In the genomic region with DNA sequence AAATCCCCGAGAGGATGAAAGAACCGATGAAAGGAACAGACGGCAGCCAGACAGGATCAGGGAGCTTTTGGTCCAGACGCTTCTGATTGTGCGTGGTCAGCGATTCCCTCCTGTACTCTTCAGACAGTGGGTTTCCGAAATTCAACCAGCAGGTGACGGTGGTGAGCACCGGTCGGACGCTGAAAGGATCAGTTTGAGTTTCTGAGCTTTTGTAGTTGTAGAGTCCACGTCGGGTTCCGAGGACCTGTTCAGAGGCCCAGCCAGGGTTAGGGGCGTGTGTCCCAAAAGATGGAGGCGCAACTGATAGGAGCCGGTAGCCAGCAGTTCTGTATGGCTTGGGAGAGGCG, we compare ENCODE assay signal across 8 mouse cellular contexts. TPM values are rescaled to one million over a fixed set of nuclear protein-coding genes. Genes with fewer than 3 reads are reported as not detected.
DNase-seq lines count a peak whose midpoint lies in the region; ATAC-seq lines count a peak whose summit lies in the region.

No protein-coding gene starts in this region.

- no peaks in the 10 kb centered on the region for H3K9me3 ChIP-seq in heart, embryonic 14.5 days (ENCODE audit: control insufficient read depth, low read length)
- no peaks in the 10 kb centered on the region for H3K9me3 ChIP-seq in embryonic facial prominence, embryonic 11.5 days (replicated peaks; ENCODE audit: control insufficient read depth, low read length)
- H3K9me3 ChIP-seq in hindbrain, embryonic 12.5 days (replicated peaks): no peaks in the 10 kb centered on the region
- H3K9me3 ChIP-seq in limb, embryonic 12.5 days: no peaks in the 10 kb centered on the region
- no peaks in the 10 kb centered on the region for H3K9me3 ChIP-seq in midbrain, embryonic 12.5 days
- no peaks in the 10 kb centered on the region for H3K9me3 ChIP-seq in stomach, embryonic 14.5 days (ENCODE audit: control insufficient read depth, low read depth, low read length)

- no peaks in the 10 kb centered on the region for H3K27me3 ChIP-seq in heart, embryonic 14.5 days (ENCODE audit: control insufficient read depth, insufficient read depth, low read length)
- no peaks in the 10 kb centered on the region for H3K27me3 ChIP-seq in embryonic facial prominence, embryonic 11.5 days (ENCODE audit: control insufficient read depth, insufficient read depth, low read length)
- H3K27me3 ChIP-seq in hindbrain, embryonic 12.5 days: peaks cover 24% of the 10 kb centered on the region
- H3K27me3 ChIP-seq in limb, embryonic 12.5 days: no peaks in the 10 kb centered on the region
- H3K27me3 ChIP-seq in midbrain, embryonic 12.5 days: peaks cover 38% of the 10 kb centered on the region
- no peaks in the 10 kb centered on the region for H3K27me3 ChIP-seq in stomach, embryonic 14.5 days (ENCODE audit: control insufficient read depth, insufficient read depth, low read length)

- H3K4me1 ChIP-seq in heart, embryonic 14.5 days (ENCODE audit: control insufficient read depth in 2 of 2, insufficient read depth in 2 of 2, low read length in 2 of 2): peaks cover 25 to 36% of the 10 kb centered on the region in 2 experiments
- peaks cover 5% of the 10 kb centered on the region; the same call in 1 of the 2 replicates for H3K4me1 ChIP-seq in embryonic facial prominence, embryonic 11.5 days (ENCODE audit: control insufficient read depth, insufficient read depth, low read length)
- peaks cover 27% of the 10 kb centered on the region for H3K4me1 ChIP-seq in hindbrain, embryonic 12.5 days
- peaks cover 43% of the 10 kb centered on the region for H3K4me1 ChIP-seq in limb, embryonic 12.5 days (replicated peaks)
- peaks cover 29% of the 10 kb centered on the region for H3K4me1 ChIP-seq in midbrain, embryonic 12.5 days
- H3K4me1 ChIP-seq in stomach, embryonic 14.5 days (ENCODE audit: control insufficient read depth, insufficient read depth, low read length): peaks cover 22% of the 10 kb centered on the region

- under 1% methylated on average over 18 of the region's 18 CpGs for WGBS in heart, embryonic 14.5 days
- under 1% methylated on average over 18 of the region's 18 CpGs for WGBS in embryonic facial prominence, embryonic 11.5 days
- under 1% methylated on average over 18 of the region's 18 CpGs for WGBS in hindbrain, embryonic 12.5 days
- under 1% methylated on average over 18 of the region's 18 CpGs for WGBS in limb, embryonic 12.5 days
- WGBS in midbrain, embryonic 12.5 days: under 1% methylated on average over 18 of the region's 18 CpGs
- under 1% methylated on average over 18 of the region's 18 CpGs for WGBS in stomach, embryonic 14.5 days

- H3K4me2 ChIP-seq in heart, embryonic 14.5 days (ENCODE audit: low read length): peak overlapping the region; percentile 86
- peak overlapping the region; percentile 69 for H3K4me2 ChIP-seq in embryonic facial prominence, embryonic 11.5 days (ENCODE audit: low read depth, low read length)
- peak overlapping the region; percentile 83 for H3K4me2 ChIP-seq in hindbrain, embryonic 12.5 days (replicated peaks)
- H3K4me2 ChIP-seq in limb, embryonic 12.5 days: peak overlapping the region; percentile 82
- H3K4me2 ChIP-seq in midbrain, embryonic 12.5 days (replicated peaks): peak overlapping the region; percentile 71
- H3K4me2 ChIP-seq in stomach, embryonic 14.5 days (replicated peaks; ENCODE audit: low read depth, low read length): peak overlapping the region; percentile 71

- H3K36me3 ChIP-seq in heart, embryonic 14.5 days (ENCODE audit: control insufficient read depth, insufficient read depth, low read length): no peaks in the 10 kb centered on the region
- H3K36me3 ChIP-seq in embryonic facial prominence, embryonic 11.5 days (replicated peaks; ENCODE audit: control insufficient read depth, insufficient read depth, low read depth, low read length): no peaks in the 10 kb centered on the region
- H3K36me3 ChIP-seq in hindbrain, embryonic 12.5 days: no peaks in the 10 kb centered on the region
- no peaks in the 10 kb centered on the region for H3K36me3 ChIP-seq in limb, embryonic 12.5 days
- no peaks in the 10 kb centered on the region for H3K36me3 ChIP-seq in midbrain, embryonic 12.5 days
- H3K36me3 ChIP-seq in stomach, embryonic 14.5 days (ENCODE audit: control insufficient read depth, insufficient read depth, low read length): no peaks in the 10 kb centered on the region

- peak; percentile 54 for ATAC-seq in heart, embryonic 14.5 days (ENCODE audit: insufficient number of reproducible peaks, insufficient read depth, low FRiP score, low read depth)
- ATAC-seq in embryonic facial prominence, embryonic 11.5 days (replicated peaks; ENCODE audit: insufficient number of reproducible peaks, low FRiP score, low TSS enrichment, low read depth): no peak; the same call in 1 of the 2 replicates
- ATAC-seq in hindbrain, embryonic 12.5 days (ENCODE audit: low FRiP score): peak; percentile 18
- peak; percentile 40 for ATAC-seq in limb, embryonic 12.5 days (ENCODE audit: insufficient number of reproducible peaks, insufficient read depth, low FRiP score, low TSS enrichment, low read depth)
- ATAC-seq in midbrain, embryonic 12.5 days (ENCODE audit: low FRiP score, low read depth): peak; percentile 55
- peak; percentile 43; the same call in 1 of the 2 replicates for ATAC-seq in stomach, embryonic 14.5 days (ENCODE audit: insufficient number of reproducible peaks, insufficient read depth, low FRiP score, low read depth)

- peak overlapping the region; percentile 79 for H3K9ac ChIP-seq in heart, embryonic 14.5 days (ENCODE audit: low read length)
- peak overlapping the region; percentile 64 for H3K9ac ChIP-seq in embryonic facial prominence, embryonic 11.5 days (replicated peaks; ENCODE audit: low read length)
- H3K9ac ChIP-seq in hindbrain, embryonic 12.5 days: peak overlapping the region; percentile 52
- peak overlapping the region; percentile 67 for H3K9ac ChIP-seq in limb, embryonic 12.5 days (replicated peaks)
- peak overlapping the region; percentile 37; the same call in 1 of the 2 replicates for H3K9ac ChIP-seq in midbrain, embryonic 12.5 days (replicated peaks)
- peak overlapping the region; percentile 25; the same call in 1 of the 2 replicates for H3K9ac ChIP-seq in stomach, embryonic 14.5 days (replicated peaks; ENCODE audit: low read depth, low read length)

- H3K27ac ChIP-seq in heart, embryonic 14.5 days (replicated peaks in 1 of 2; ENCODE audit: control insufficient read depth in 1 of 2, insufficient read depth in 1 of 2, low read depth in 2 of 2, low read length in 2 of 2): peak overlapping the region; percentile 91
- H3K27ac ChIP-seq in embryonic facial prominence, embryonic 11.5 days (replicated peaks; ENCODE audit: low read depth, low read length): peak overlapping the region; percentile 69
- H3K27ac ChIP-seq in hindbrain, embryonic 12.5 days: peak overlapping the region; percentile 42
- H3K27ac ChIP-seq in limb, embryonic 12.5 days: peak overlapping the region; percentile 90
- H3K27ac ChIP-seq in midbrain, embryonic 12.5 days (replicated peaks): 0 out of 2 replicates have a peak overlapping the region, but pooled peaks have one; percentile 10
- H3K27ac ChIP-seq in stomach, embryonic 14.5 days (ENCODE audit: low read length): peak overlapping the region; percentile 89

- peak overlapping the region; percentile 59 to 69 for H3K4me3 ChIP-seq in heart, embryonic 14.5 days (ENCODE audit: control insufficient read depth in 1 of 2, insufficient read depth in 1 of 2, low read depth in 1 of 2, low read length in 2 of 2)
- H3K4me3 ChIP-seq in embryonic facial prominence, embryonic 11.5 days (ENCODE audit: low read depth, low read length): peak overlapping the region; percentile 45
- H3K4me3 ChIP-seq in hindbrain, embryonic 12.5 days: peak overlapping the region; percentile 44
- peak overlapping the region; percentile 55 for H3K4me3 ChIP-seq in limb, embryonic 12.5 days (replicated peaks)
- peak overlapping the region; percentile 48 for H3K4me3 ChIP-seq in midbrain, embryonic 12.5 days
- peak overlapping the region; percentile 37 for H3K4me3 ChIP-seq in stomach, embryonic 14.5 days (ENCODE audit: low read depth, low read length)

- no peak for DNase-seq in heart, adult 9 months (ENCODE audit: low spot score in 2 of 2)
- DNase-seq in T-cell, adult 2 months (ENCODE audit: low spot score): peak; percentile 54
- DNase-seq in embryonic facial prominence, embryonic 11.5 days (ENCODE audit: low spot score): peak; percentile 87

RNA-seq across cellular contexts. Expression of a gene that starts 0.7 kb away (rescaled TPM):
- 2.6 and 2.8 TPM in 2 replicates for polyA plus RNA-seq in heart, embryonic 14.5 days (2014; fragmentation: Nextera tagmentation; extraction: Ambion mirVana)
- 3.2 and 3.5 TPM in 2 replicates for polyA plus RNA-seq in embryonic facial prominence, embryonic 11.5 days (2014; fragmentation: Nextera tagmentation; extraction: Ambion mirVana)
- polyA plus RNA-seq in hindbrain, embryonic 12.5 days (2016; fragmentation: Nextera tagmentation; extraction: Ambion mirVana): 2.9 and 3.2 TPM in 2 replicates
- polyA plus RNA-seq in limb, embryonic 12.5 days (2016; fragmentation: Nextera tagmentation; extraction: Ambion mirVana): 3.7 and 4.4 TPM in 2 replicates
- polyA plus RNA-seq in midbrain, embryonic 12.5 days (2016; fragmentation: Nextera tagmentation; extraction: Ambion mirVana): 2.7 and 3.3 TPM in 2 replicates
- 5.0 and 5.3 TPM in 2 replicates for polyA plus RNA-seq in stomach, embryonic 14.5 days (2014; fragmentation: Nextera tagmentation; extraction: Ambion mirVana)

RNA-seq across cellular contexts. Expression of a gene that starts 2.7 kb away (rescaled TPM):
- polyA plus RNA-seq in heart, embryonic 14.5 days (2014; fragmentation: Nextera tagmentation; extraction: Ambion mirVana): not detected in 2 replicates
- not detected in 2 replicates for polyA plus RNA-seq in embryonic facial prominence, embryonic 11.5 days (2014; fragmentation: Nextera tagmentation; extraction: Ambion mirVana)
- polyA plus RNA-seq in hindbrain, embryonic 12.5 days (2016; fragmentation: Nextera tagmentation; extraction: Ambion mirVana): not detected in 2 replicates
- polyA plus RNA-seq in limb, embryonic 12.5 days (2016; fragmentation: Nextera tagmentation; extraction: Ambion mirVana): not detected in 2 replicates
- polyA plus RNA-seq in midbrain, embryonic 12.5 days (2016; fragmentation: Nextera tagmentation; extraction: Ambion mirVana): not detected in 2 replicates
- polyA plus RNA-seq in stomach, embryonic 14.5 days (2014; fragmentation: Nextera tagmentation; extraction: Ambion mirVana): not detected in 2 replicates

RNA-seq across cellular contexts. Expression of a gene that starts 14.9 kb away (rescaled TPM):
- polyA plus RNA-seq in heart, embryonic 14.5 days (2014; fragmentation: Nextera tagmentation; extraction: Ambion mirVana): 3.6 and 3.8 TPM in 2 replicates
- 0.56 and 0.60 TPM in 2 replicates for polyA plus RNA-seq in embryonic facial prominence, embryonic 11.5 days (2014; fragmentation: Nextera tagmentation; extraction: Ambion mirVana)
- 0.86 and 0.92 TPM in 2 replicates for polyA plus RNA-seq in hindbrain, embryonic 12.5 days (2016; fragmentation: Nextera tagmentation; extraction: Ambion mirVana)
- polyA plus RNA-seq in limb, embryonic 12.5 days (2016; fragmentation: Nextera tagmentation; extraction: Ambion mirVana): 0.90 and 1.5 TPM in 2 replicates
- 0.50 and 0.73 TPM in 2 replicates for polyA plus RNA-seq in midbrain, embryonic 12.5 days (2016; fragmentation: Nextera tagmentation; extraction: Ambion mirVana)
- polyA plus RNA-seq in stomach, embryonic 14.5 days (2014; fragmentation: Nextera tagmentation; extraction: Ambion mirVana): 3.5 and 4.0 TPM in 2 replicates

RNA-seq across cellular contexts. Expression of a gene that starts 20.3 kb away (rescaled TPM):
- 4.5 and 5.1 TPM in 2 replicates for polyA plus RNA-seq in heart, embryonic 14.5 days (2014; fragmentation: Nextera tagmentation; extraction: Ambion mirVana)
- polyA plus RNA-seq in embryonic facial prominence, embryonic 11.5 days (2014; fragmentation: Nextera tagmentation; extraction: Ambion mirVana): 17.6 and 20.7 TPM in 2 replicates
- polyA plus RNA-seq in hindbrain, embryonic 12.5 days (2016; fragmentation: Nextera tagmentation; extraction: Ambion mirVana): 17.8 TPM in 2 replicates
- 30.4 and 32.8 TPM in 2 replicates for polyA plus RNA-seq in limb, embryonic 12.5 days (2016; fragmentation: Nextera tagmentation; extraction: Ambion mirVana)
- 21.8 and 23.2 TPM in 2 replicates for polyA plus RNA-seq in midbrain, embryonic 12.5 days (2016; fragmentation: Nextera tagmentation; extraction: Ambion mirVana)
- 8.5 and 10.4 TPM in 2 replicates for polyA plus RNA-seq in stomach, embryonic 14.5 days (2014; fragmentation: Nextera tagmentation; extraction: Ambion mirVana)

RNA-seq across cellular contexts. Expression of a gene that starts 20.4 kb away (rescaled TPM):
- polyA plus RNA-seq in heart, embryonic 14.5 days (2014; fragmentation: Nextera tagmentation; extraction: Ambion mirVana): 7.5 and 11.1 TPM in 2 replicates
- polyA plus RNA-seq in embryonic facial prominence, embryonic 11.5 days (2014; fragmentation: Nextera tagmentation; extraction: Ambion mirVana): 11.5 and 13.8 TPM in 2 replicates
- 15.0 and 15.2 TPM in 2 replicates for polyA plus RNA-seq in hindbrain, embryonic 12.5 days (2016; fragmentation: Nextera tagmentation; extraction: Ambion mirVana)
- 10.9 and 12.7 TPM in 2 replicates for polyA plus RNA-seq in limb, embryonic 12.5 days (2016; fragmentation: Nextera tagmentation; extraction: Ambion mirVana)
- 17.4 and 19.3 TPM in 2 replicates for polyA plus RNA-seq in midbrain, embryonic 12.5 days (2016; fragmentation: Nextera tagmentation; extraction: Ambion mirVana)
- polyA plus RNA-seq in stomach, embryonic 14.5 days (2014; fragmentation: Nextera tagmentation; extraction: Ambion mirVana): 12.6 and 12.7 TPM in 2 replicates

Comparison
In these comparisons a context has a peak if more than half of its experiments do, and no peak if none do; other contexts are left out.
1. H3K27ac ChIP-seq: peak in every context shown above with its lines; median percentile 91 in heart, embryonic 14.5 days; 90 in limb, embryonic 12.5 days; 89 in stomach, embryonic 14.5 days; 69 in embryonic facial prominence, embryonic 11.5 days; 42 in hindbrain, embryonic 12.5 days; 10 in midbrain, embryonic 12.5 days.
2. H3K9ac ChIP-seq: peak in every context shown above with its lines; median percentile 79 in heart, embryonic 14.5 days; 67 in limb, embryonic 12.5 days; 64 in embryonic facial prominence, embryonic 11.5 days; 52 in hindbrain, embryonic 12.5 days; 37 in midbrain, embryonic 12.5 days; 25 in stomach, embryonic 14.5 days.
3. DNase-seq: peak in T-cell, adult 2 months (single experiment) and embryonic facial prominence, embryonic 11.5 days (single experiment); none in heart, adult 9 months (0 of 2).
4. Peak in every context shown above with its lines, with median percentiles within 50 percentile points of each other: H3K4me2 ChIP-seq and H3K4me3 ChIP-seq.